Mouse (Mus musculus): ENCODE data around the gene Tor2a. TPM values are rescaled to one million over a fixed set of nuclear protein-coding genes. Genes with fewer than 3 reads are reported as not detected.

The Tor2a gene
- polyA plus RNA-seq, 1 experiment from 2014 or later, result 60.4 TPM

DNA sequence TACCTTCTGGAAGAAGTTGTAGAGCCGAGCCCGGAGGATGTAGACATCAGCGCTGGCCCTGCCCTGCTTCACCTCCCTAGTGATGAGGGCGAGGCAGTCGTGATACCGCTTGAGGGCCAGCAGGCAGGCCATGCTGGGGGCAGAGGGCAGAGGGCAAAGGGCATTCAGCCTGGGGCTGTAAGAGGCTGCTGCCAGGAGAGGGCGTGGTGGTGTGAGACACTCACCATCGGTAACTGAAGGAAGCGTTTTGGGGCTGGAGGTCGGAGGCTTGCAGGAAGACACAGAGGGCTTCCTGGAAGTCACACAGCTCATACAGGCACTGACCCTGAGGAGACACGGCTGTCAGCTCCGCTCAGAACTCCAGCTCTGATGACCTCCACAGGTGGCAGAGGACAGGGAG, 14.9 kb downstream of the Tor2a start:
- WGBS, result 16% methylated on average over 12 of the region's 12 CpGs
- no peak overlapping the region; the same call in 1 of the 2 replicates for H3K27ac ChIP-seq (ENCODE audit: low read depth, low read length)
- H3K36me3 ChIP-seq (ENCODE audit: control insufficient read depth, insufficient read depth), result no peaks in the 10 kb centered on the region
- 0 out of 2 replicates have a peak overlapping the region, but pooled peaks have one; percentile 1 for H3K4me2 ChIP-seq (replicated peaks; ENCODE audit: low read depth)
- TF ChIP-seq CTCF (IDR thresholded peaks at IDR 0.05; ENCODE audit: low read depth), result peak; percentile 66
- ATAC-seq, result no peak
- H3K4me3 ChIP-seq (ENCODE audit: low read depth, low read length), result no peak overlapping the region
- no peaks in the 10 kb centered on the region for H3K27me3 ChIP-seq (replicated peaks; ENCODE audit: control insufficient read depth, insufficient read depth, low read length)
- no peaks in the 10 kb centered on the region for H3K9me3 ChIP-seq (ENCODE audit: control insufficient read depth)
- H3K4me1 ChIP-seq (replicated peaks; ENCODE audit: control insufficient read depth, insufficient read depth, low read length), result no peaks in the 10 kb centered on the region; the same call in 1 of the 2 replicates
- no peak overlapping the region for H3K9ac ChIP-seq (ENCODE audit: low read depth, low read length)

DNA sequence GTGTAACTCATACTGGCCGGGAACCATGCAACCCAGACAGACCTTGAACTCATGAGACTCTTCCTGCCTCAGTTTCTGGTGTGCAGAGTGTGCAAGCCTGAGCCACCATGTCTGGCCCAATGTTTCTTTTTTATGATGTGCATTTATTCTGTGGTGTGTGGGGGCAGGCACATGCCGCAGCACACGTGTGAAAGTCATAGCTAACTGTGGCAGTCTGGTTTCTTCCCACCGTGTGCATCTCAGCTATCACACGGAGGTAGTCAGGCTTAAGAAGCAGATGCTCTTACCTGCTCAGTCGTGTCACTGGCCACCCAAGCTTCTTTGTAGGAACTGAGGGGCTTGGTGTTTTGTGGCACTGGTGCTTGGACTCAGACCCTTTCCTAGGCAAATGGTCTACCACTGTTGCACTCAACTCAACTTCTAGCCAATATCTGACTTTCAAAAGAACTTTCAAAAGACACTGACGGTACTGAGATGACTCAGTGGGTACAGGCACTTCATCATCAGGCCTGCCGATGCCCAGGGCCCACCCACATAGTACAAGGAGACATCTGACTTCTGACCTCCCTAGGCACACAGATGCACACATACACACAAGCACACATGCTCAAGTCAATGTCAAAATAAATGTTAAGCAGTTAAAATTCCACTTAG, 15.7 kb downstream of the Tor2a start:
- no peak for TF ChIP-seq CTCF (IDR thresholded peaks at IDR 0.05; ENCODE audit: low read depth)
- H3K4me2 ChIP-seq (replicated peaks; ENCODE audit: low read depth), result no peak overlapping the region
- H3K4me1 ChIP-seq (replicated peaks; ENCODE audit: control insufficient read depth, insufficient read depth, low read length), result no peaks in the 10 kb centered on the region; the same call in 1 of the 2 replicates
- H3K9me3 ChIP-seq (ENCODE audit: control insufficient read depth), result no peaks in the 10 kb centered on the region
- no peaks in the 10 kb centered on the region for H3K36me3 ChIP-seq (ENCODE audit: control insufficient read depth, insufficient read depth)
- H3K27ac ChIP-seq (ENCODE audit: low read depth, low read length), result no peak overlapping the region
- no peaks in the 10 kb centered on the region for H3K27me3 ChIP-seq (replicated peaks; ENCODE audit: control insufficient read depth, insufficient read depth, low read length)
- no peak overlapping the region for H3K4me3 ChIP-seq (ENCODE audit: low read depth, low read length)
- no peak for ATAC-seq
- WGBS, result 82% methylated on average over 8 of the region's 8 CpGs
- no peak overlapping the region for H3K9ac ChIP-seq (ENCODE audit: low read depth, low read length)

DNA sequence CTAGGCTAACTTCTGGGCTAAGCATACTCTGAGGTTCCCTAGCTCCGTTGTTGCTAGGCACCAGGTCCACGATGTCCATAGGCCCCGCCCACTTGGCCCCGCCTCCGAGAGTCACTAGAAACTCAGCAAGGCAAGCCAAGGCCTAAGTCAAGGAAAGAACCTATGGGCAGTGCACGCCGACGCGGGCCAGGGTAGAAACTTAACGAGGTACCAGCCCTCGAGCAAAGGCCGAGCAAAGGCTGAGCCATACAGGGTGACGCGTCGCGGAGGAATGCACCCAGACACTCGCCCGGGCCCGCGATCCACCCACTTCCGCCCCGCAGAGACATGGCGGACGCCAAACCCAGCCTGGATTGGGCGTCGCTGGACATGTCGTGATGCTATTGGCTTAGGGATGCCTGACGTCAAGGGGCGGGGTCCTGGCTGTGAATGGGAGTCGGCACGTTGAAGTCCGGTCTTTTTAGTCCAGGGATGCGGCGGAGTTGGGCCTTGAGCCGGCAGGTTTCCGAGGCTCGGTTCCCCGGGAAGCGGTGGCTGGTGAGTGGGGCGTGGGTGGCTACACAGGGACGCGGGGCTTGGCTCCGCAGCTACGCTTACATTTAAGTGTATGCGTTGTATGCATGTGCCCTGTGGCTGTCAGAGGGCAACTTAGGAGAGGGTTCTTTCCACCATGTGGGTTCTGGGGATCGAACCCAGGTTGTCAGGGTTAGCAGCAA, 18.5 kb downstream of the Tor2a start, which contains the start of the genes Ttc16 and Ptrh1:
Ttc16 (minus strand) TSS at position 275 of the 716 bp plus-strand sequence.
Ptrh1 (plus strand) TSS at position 428 of the 716 bp plus-strand sequence.
- no peaks in the 10 kb centered on the region for H3K27me3 ChIP-seq (replicated peaks; ENCODE audit: control insufficient read depth, insufficient read depth, low read length)
- peak within 1 kb of the TSS; percentile 45 for H3K9ac ChIP-seq (ENCODE audit: low read depth, low read length)
- no peaks in the 10 kb centered on the region for H3K9me3 ChIP-seq (ENCODE audit: control insufficient read depth)
- under 1% methylated on average over 46 of the region's 46 CpGs for WGBS
- peak; percentile 97 for ATAC-seq
- peak within 1 kb of the TSS; percentile 80 for H3K4me2 ChIP-seq (replicated peaks; ENCODE audit: low read depth)
- H3K36me3 ChIP-seq (ENCODE audit: control insufficient read depth, insufficient read depth), result no peaks in the 10 kb centered on the region
- H3K4me3 ChIP-seq (ENCODE audit: low read depth, low read length), result peak within 1 kb of the TSS; percentile 49
- no peaks in the 10 kb centered on the region; the same call in 1 of the 2 replicates for H3K4me1 ChIP-seq (replicated peaks; ENCODE audit: control insufficient read depth, insufficient read depth, low read length)
- no peak for TF ChIP-seq CTCF (IDR thresholded peaks at IDR 0.05; ENCODE audit: low read depth)
- H3K27ac ChIP-seq (ENCODE audit: low read depth, low read length), result peak within 1 kb of the TSS; percentile 58

DNA sequence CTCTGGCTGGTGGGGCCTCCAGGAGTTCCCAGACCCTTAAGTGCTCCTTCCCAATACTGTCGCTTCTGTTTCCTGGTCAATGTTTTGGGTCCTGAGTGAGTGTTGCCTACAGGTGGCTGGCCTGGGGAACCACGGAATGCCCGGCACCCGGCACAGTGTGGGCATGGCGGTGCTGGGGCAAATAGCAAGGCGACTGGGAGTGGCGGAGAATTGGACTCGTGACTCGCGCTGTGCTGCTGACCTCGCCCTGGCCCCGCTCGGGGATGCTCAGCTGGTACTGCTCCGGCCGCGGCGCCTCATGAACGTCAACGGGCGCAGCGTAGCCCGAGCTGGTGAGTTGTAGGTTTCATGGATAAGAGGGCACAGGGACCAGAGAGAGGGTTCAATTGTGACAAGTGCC, 19.2 kb downstream of the Tor2a start:
- no peaks in the 10 kb centered on the region; the same call in 1 of the 2 replicates for H3K4me1 ChIP-seq (replicated peaks; ENCODE audit: control insufficient read depth, insufficient read depth, low read length)
- no peaks in the 10 kb centered on the region for H3K27me3 ChIP-seq (replicated peaks; ENCODE audit: control insufficient read depth, insufficient read depth, low read length)
- H3K27ac ChIP-seq (ENCODE audit: low read depth, low read length), result no peak overlapping the region
- H3K9ac ChIP-seq (ENCODE audit: low read depth, low read length), result peak overlapping the region; percentile 45; the same call in 1 of the 2 replicates
- H3K4me2 ChIP-seq (replicated peaks; ENCODE audit: low read depth), result peak overlapping the region; percentile 80
- no peak for TF ChIP-seq CTCF (IDR thresholded peaks at IDR 0.05; ENCODE audit: low read depth)
- H3K9me3 ChIP-seq (ENCODE audit: control insufficient read depth), result no peaks in the 10 kb centered on the region
- no peak for ATAC-seq
- WGBS, result 20% methylated on average over 22 of the region's 22 CpGs
- no peaks in the 10 kb centered on the region for H3K36me3 ChIP-seq (ENCODE audit: control insufficient read depth, insufficient read depth)
- H3K4me3 ChIP-seq (ENCODE audit: low read depth, low read length), result peak overlapping the region; percentile 49

DNA sequence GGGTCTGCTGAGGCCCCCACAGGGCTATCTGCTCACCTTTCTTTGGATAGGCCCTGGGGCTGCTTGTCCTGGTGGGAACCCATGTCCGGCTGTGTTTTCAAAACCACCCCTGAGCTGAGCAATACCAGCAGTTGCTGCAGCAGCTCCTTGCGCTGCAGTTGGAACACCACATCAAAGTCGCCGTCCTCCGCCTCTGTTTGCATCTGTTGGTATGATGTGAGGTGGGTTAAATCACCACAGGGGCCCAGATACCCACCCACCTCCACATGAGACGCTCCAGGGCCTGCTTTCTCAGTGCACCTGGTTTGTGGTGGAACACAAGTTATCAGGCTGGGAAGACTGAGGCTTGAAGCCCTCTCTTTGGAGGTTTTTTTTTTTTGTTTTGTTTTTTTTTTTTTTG, 21.0 kb downstream of the Tor2a start:
- no peak for TF ChIP-seq CTCF (IDR thresholded peaks at IDR 0.05; ENCODE audit: low read depth)
- WGBS, result 91% methylated on average over 6 of the region's 6 CpGs
- ATAC-seq, result no peak
- no peaks in the 10 kb centered on the region; the same call in 1 of the 2 replicates for H3K4me1 ChIP-seq (replicated peaks; ENCODE audit: control insufficient read depth, insufficient read depth, low read length)
- H3K4me3 ChIP-seq (ENCODE audit: low read depth, low read length), result no peak overlapping the region
- H3K36me3 ChIP-seq (ENCODE audit: control insufficient read depth, insufficient read depth), result no peaks in the 10 kb centered on the region
- no peak overlapping the region for H3K27ac ChIP-seq (ENCODE audit: low read depth, low read length)
- no peak overlapping the region for H3K9ac ChIP-seq (ENCODE audit: low read depth, low read length)
- H3K27me3 ChIP-seq (replicated peaks; ENCODE audit: control insufficient read depth, insufficient read depth, low read length), result no peaks in the 10 kb centered on the region
- H3K9me3 ChIP-seq (ENCODE audit: control insufficient read depth), result no peaks in the 10 kb centered on the region
- H3K4me2 ChIP-seq (replicated peaks; ENCODE audit: low read depth), result no peak overlapping the region

DNA sequence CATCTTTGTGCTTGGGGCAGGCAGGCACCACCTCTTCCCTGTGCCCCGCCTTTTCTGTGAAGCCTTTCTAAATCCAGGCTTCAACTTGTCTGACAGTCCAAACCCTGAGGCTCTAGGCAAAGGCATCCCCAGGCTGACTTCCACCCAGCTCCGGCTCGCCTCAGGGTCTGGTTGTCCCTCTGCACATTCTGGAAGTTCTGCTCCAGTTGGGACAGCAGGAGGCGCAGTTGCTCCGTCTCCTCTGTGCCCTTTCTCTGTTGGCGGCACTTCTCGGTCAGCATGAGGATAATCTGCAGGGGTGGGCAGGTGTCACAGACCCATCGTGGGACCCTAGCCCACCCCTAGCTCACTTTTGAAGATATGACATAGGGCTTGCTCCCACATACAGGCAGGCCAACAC, 22.1 kb downstream of the Tor2a start:
- 27% methylated on average over 8 of the region's 8 CpGs for WGBS

More for the DNA sequence above, 22.1 kb downstream of the Tor2a start:
- no peaks in the 10 kb centered on the region for H3K27me3 ChIP-seq (replicated peaks; ENCODE audit: control insufficient read depth, insufficient read depth, low read length)
- no peaks in the 10 kb centered on the region for H3K9me3 ChIP-seq (ENCODE audit: control insufficient read depth)
- H3K4me3 ChIP-seq (ENCODE audit: low read depth, low read length), result no peak overlapping the region
- ATAC-seq, result no peak
- no peak overlapping the region for H3K27ac ChIP-seq (ENCODE audit: low read depth, low read length)
- TF ChIP-seq CTCF (IDR thresholded peaks at IDR 0.05; ENCODE audit: low read depth), result peak; percentile 94
- H3K4me1 ChIP-seq (replicated peaks; ENCODE audit: control insufficient read depth, insufficient read depth, low read length), result no peaks in the 10 kb centered on the region; the same call in 1 of the 2 replicates
- no peak overlapping the region for H3K9ac ChIP-seq (ENCODE audit: low read depth, low read length)
- no peaks in the 10 kb centered on the region for H3K36me3 ChIP-seq (ENCODE audit: control insufficient read depth, insufficient read depth)
- no peak overlapping the region for H3K4me2 ChIP-seq (replicated peaks; ENCODE audit: low read depth)

Data from intestine, postnatal 0 days (tissue).